Mouse (Mus musculus) embryo, embryonic 11 days (tissue): Measurements from ENCODE around the gene Btn1a1.
A peak's percentile ranks its signal among the peaks of the same experiment; 100 is the strongest.

Experiments used
- DNase-seq: peaks from one replicate; pipeline ENCODE4 v3.0.0-alpha.2; 2015

Btn1a1 gene

GRCm38 (mm10) chr13:23412630-23413521, 52.8 kb downstream of the Btn1a1 start:
- DNase-seq: peak; percentile 82

- peak; percentile 66 for DNase-seq
Measured at GRCm38 (mm10) chr13:23412211-23412629, 53.5 kb downstream of the Btn1a1 start.

- DNase-seq: peak; percentile 67
Measured at GRCm38 (mm10) chr13:23411311-23412210, 54.1 kb downstream of the Btn1a1 start.

GRCm38 (mm10) chr13:23410632-23411031, 55.1 kb downstream of the Btn1a1 start:
- no peak for DNase-seq
